Mouse (Mus musculus) spleen, postnatal 36 days (tissue): Measurements from ENCODE around the gene Cldn34c3.
"Not testable (repeated sequence)": the region's sequence is repeated elsewhere in the genome, so short reads cannot be mapped to it uniquely, and the experiment has no call there.

ENCODE experiments used
- DNase-seq, 2 experiments: peaks; one replicate each; pipeline ENCODE4 v3.0.0; 2022; ENCODE audit warnings: low spot score in 2 of 2, mixed read lengths in 1 of 2

The Cldn34c3 gene

DNA sequence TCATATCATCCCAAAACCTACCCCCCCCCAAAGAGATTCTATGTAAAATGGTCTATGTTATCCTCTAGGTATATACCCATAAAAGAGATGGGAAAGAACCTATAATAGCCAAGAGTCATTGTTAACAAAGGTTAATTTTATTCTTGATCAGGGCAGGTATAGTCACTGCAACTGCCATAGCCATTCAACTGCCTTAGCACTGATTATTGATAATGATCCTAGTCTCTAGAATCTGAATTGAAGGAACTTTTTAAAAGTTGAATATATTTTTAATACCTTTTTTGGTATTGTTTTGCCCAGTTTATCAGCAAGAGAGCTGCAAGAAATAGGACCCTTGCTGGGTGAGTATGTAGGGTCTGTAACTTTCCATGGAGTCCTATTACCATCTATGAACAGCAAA lies at the start of gene Cldn34c3:
TSS of gene Cldn34c3 (plus strand) at position 301 of the 400 bp plus-strand sequence.
- DNase-seq = not testable (repeated sequence)
